Mouse (Mus musculus) brain, embryonic 14.5 days (tissue): ENCODE data around the gene Muc2. TPM values are rescaled to one million over a fixed set of nuclear protein-coding genes. Genes with fewer than 3 reads are reported as not detected.

Source experiments
- DNase-seq: peaks from one replicate; pipeline ENCODE4 v3.0.0-alpha.2; 2011; ENCODE audit warnings: low read depth
- CTCF ChIP-seq: fragments of 200-500 bp; IDR thresholded peaks from 2 replicates; pipeline ENCODE4 v1.5.1; 2012; ENCODE audit warnings: inconsistent platforms, mild to moderate bottlenecking, moderate library complexity, borderline replicate concordance; ENCODE audit not compliant: insufficient read depth, insufficient read length; ENCODE audit errors: extremely low read depth
- POLR2A ChIP-seq: fragments of 200-500 bp; IDR thresholded peaks from 2 replicates; pipeline ENCODE4 v1.6.1; 2012; ENCODE audit warnings: mild to moderate bottlenecking, inconsistent platforms, borderline replicate concordance; ENCODE audit not compliant: poor library complexity, insufficient read depth, insufficient read length, severe bottlenecking; ENCODE audit errors: extremely low read depth
- polyA plus RNA-seq: library from polyadenylated mRNA; depleted of rRNA; stranded (reverse); fragments of >200 nt; gene quantifications from 2 replicates; pipeline ENCODE4 v1.2.3, GENCODE M21; 2012; rRNA removed

Muc2 gene
- polyA plus RNA-seq, 1 experiment: 0.89 TPM

- no peak for DNase-seq
- no peak for TF ChIP-seq CTCF
- no peak for TF ChIP-seq POLR2A
Measured at GRCm38 (mm10) chr7:141770988-141771387, 80.8 kb downstream of the Muc2 start.

- TF ChIP-seq POLR2A: no peak
- no peak for TF ChIP-seq CTCF
- peak; percentile 3 for DNase-seq
Measured at GRCm38 (mm10) chr7:141772058-141772557, 82.0 kb downstream of the Muc2 start.

- no peak for DNase-seq
- TF ChIP-seq POLR2A: no peak
- TF ChIP-seq CTCF: no peak
Measured at GRCm38 (mm10) chr7:141774855-141775254, 84.7 kb downstream of the Muc2 start.

- no peak for TF ChIP-seq POLR2A
- TF ChIP-seq CTCF: no peak
- no peak for DNase-seq
Measured at GRCm38 (mm10) chr7:141776199-141776598, 86.1 kb downstream of the Muc2 start.

DNA sequence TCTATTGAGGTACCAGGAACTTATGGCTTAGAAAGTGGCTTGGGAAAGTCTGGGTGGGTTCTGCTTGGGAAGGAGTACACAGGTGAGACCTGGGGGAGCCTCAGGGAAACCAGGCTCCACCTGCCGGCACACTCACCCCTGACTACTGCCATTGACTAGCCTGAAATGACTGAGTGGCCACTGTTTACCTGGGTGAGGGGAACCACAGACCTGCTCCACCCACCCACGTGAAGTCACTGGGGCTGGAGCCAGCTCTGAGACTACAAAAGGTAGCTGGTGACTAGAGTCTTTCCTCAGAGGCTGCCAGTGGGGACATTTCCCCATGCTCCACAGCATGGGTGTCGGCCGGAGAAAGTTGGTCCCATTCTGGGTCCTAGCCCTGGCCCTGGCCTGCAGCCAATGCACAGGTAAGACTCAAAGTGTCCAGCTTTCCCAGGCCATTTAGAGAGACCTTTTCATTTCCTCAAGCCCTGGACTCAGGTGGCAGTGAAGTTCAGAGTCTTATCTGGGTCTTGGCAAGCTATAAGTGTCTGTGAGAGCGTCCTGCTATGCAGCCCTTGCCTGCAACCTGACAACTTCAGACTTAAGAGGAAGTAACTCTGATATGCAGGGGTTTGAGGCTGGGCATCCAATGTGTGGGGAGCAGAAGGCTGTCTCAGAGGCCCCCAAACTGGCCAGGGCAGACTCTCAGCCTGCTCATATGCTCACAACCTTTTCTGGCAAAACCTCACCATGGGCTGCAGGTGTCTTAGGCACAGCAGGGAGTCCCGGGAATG lies 98.7 kb downstream of the Muc2 start, which contains the start of gene Muc5ac:
Gene Muc5ac (plus strand): TSS at position 296 of the 776 bp plus-strand sequence.
- DNase-seq: no peak
- TF ChIP-seq CTCF: no peak
- no peak for TF ChIP-seq POLR2A

GRCm38 (mm10) chr7:141794251-141794650 lies 104.1 kb downstream of the Muc2 start:
- no peak for DNase-seq
- TF ChIP-seq CTCF (no peak), POLR2A (no peak)

GRCm38 (mm10) chr7:141803206-141803605 lies 113.1 kb downstream of the Muc2 start:
- no peak for DNase-seq
- TF ChIP-seq POLR2A: no peak
- no peak for TF ChIP-seq CTCF

Other genes with a start within 250 kb of the Muc2 start
- 16.0 and 23.9 TPM in 2 replicates for gene Pidd1, start 246.3 kb upstream of the Muc2 start, polyA plus RNA-seq
- gene Rplp2, start 243.0 kb upstream of the Muc2 start, polyA plus RNA-seq: 705 and 779 TPM in 2 replicates
- gene Pnpla2, start 235.1 kb upstream of the Muc2 start, polyA plus RNA-seq: 19.3 and 19.8 TPM in 2 replicates
- 5.1 and 5.4 TPM in 2 replicates for gene Cracr2b, start 229.2 kb upstream of the Muc2 start, polyA plus RNA-seq
- 99.7 and 130 TPM in 2 replicates for gene Cd151, start 222.9 kb upstream of the Muc2 start, polyA plus RNA-seq
- gene Polr2l, start 215.2 kb upstream of the Muc2 start, polyA plus RNA-seq: 47.0 and 48.7 TPM in 2 replicates
- gene Tspan4, start 215.1 kb upstream of the Muc2 start, polyA plus RNA-seq: 43.8 and 44.2 TPM in 2 replicates
- 29.4 and 34.8 TPM in 2 replicates for gene Chid1, start 150.5 kb upstream of the Muc2 start, polyA plus RNA-seq
- gene Ap2a2, start 128.2 kb upstream of the Muc2 start, polyA plus RNA-seq: 35.1 and 70.7 TPM in 2 replicates
- 0.01 and 0.05 TPM in 2 replicates for gene Muc6, start 35.0 kb upstream of the Muc2 start, polyA plus RNA-seq
- gene Muc5ac, start 98.6 kb downstream of the Muc2 start, polyA plus RNA-seq: not detected in 2 replicates
- not detected in 2 replicates for gene Muc5b, start 148.7 kb downstream of the Muc2 start, polyA plus RNA-seq
- 86.3 and 87.4 TPM in 2 replicates for gene Tollip, start 228.2 kb downstream of the Muc2 start, polyA plus RNA-seq